Mouse (Mus musculus): ENCODE measurements at regions not wholly inside any gene's neighbourhood (a gene's known extent, or its start where the extent isn't known, plus 50 kb on each side); places are given as distances from the start of the nearest gene placed in this dataset.

DNA sequence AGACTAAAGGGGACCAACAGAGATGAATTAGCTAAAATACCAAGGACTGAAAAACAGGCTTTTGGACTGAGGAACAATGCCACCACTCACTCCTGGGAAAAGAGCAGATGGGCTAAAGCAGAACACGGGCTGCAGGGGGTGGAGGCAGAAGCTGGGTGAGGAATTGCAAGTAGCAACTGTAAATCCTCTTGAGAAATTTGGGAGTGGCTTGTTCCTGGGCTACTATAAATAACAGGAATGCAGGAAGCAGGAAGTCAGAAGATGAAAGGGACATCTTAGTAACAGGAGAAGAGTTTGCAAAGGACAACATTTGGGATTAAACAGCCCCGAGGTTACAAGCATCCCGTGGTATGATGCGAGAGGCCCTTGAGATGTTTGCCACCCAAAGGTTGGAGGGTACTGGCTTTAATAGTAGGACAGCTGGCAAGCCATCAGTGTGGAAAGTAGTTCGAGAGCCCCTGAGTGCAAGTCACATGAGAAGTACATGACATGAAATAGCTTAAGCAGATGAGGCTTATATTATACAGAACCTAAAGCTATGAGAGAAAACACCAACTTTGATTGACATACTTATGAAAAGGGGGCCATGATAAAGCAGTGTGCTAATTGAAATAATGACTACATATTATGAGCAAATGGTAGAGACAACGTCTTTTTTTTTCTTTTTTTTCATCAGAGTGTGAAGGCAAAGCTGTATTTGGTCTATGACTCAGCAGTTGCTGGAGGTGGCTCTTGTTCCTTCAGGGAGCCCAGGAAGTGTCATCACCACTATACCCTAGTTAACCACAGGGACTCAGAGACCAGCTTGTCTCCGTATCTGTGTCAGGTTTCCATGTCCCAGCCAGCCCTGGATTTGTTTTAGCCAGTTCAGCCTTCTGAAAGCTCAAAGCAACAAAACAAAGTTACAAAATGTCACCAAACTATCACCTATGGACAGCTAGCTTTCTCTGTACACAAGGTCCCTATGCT, 357.6 kb upstream of the Acvr2a start:
- TF ChIP-seq CTCF (IDR thresholded peaks at IDR 0.05; ENCODE audit: control insufficient read depth, insufficient read depth, low read length) = no peak
- WGBS = 42% methylated on average over 7 of the region's 7 CpGs
- Histone ChIP-seq H3K4me3 (replicated peaks; ENCODE audit: control insufficient read depth, low read depth, low read length) (no peak overlapping the region), H3K4me1 (ENCODE audit: control insufficient read depth, insufficient read depth, low read length) (no peaks in the 10 kb centered on the region), H3K27ac (ENCODE audit: control insufficient read depth, insufficient read depth, low read depth, low read length, poor library complexity) (no peak overlapping the region)

DNA sequence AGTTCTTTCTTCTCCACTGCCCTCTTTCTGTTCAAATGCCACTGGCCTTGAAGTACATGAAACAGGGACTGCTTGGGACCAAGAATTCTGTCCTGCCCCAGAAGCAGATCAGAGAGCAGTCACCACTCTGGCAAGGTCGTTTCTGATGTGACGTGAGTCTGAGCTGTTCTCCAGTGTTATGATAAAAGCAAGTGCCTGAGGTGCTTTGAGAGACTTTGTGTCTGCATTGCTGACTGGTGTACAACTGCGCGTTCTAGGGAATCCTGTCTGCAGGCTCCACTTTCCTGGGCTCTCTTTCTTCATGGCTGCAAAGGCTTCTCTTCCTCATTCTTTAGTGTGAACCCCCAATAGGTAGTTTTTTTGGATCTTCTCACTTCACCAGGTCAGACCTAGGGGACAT, 356.8 kb upstream of the Acvr2a start:
- TF ChIP-seq POLR2A (IDR thresholded peaks at IDR 0.05; ENCODE audit: borderline replicate concordance, control insufficient read depth, low read depth, low read length) (no peak), CTCF (IDR thresholded peaks at IDR 0.05; ENCODE audit: control insufficient read depth, insufficient read depth, low read length) (no peak)
- Histone ChIP-seq H3K27ac (ENCODE audit: control insufficient read depth, insufficient read depth, low read depth, low read length, poor library complexity) (no peak overlapping the region), H3K4me3 (replicated peaks; ENCODE audit: control insufficient read depth, low read depth, low read length) (no peak overlapping the region), H3K4me1 (ENCODE audit: control insufficient read depth, insufficient read depth, low read length) (no peaks in the 10 kb centered on the region)
- WGBS = 77% methylated on average over 4 of the region's 4 CpGs

DNA sequence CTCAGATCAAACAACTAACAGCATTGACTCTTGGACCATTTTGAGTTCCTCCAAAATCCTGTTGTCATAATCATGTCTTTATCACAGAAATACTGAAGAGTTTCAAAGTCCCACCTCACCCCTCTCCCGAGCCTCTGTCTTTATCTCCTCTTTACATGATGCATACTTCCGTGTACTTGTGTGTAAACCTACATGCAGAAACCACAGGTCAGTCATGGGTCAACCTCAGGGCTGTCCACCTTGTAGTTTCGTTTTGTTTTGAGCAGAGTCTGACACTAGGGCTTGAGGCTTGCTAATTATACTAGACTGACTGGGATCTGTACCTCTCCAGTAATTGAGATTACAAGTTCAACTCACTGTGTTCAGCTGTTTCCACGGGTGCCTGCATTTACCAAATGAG, 348.4 kb upstream of the Acvr2a start:
- Histone ChIP-seq H3K27ac (ENCODE audit: control insufficient read depth, insufficient read depth, low read depth, low read length, poor library complexity) (no peak overlapping the region), H3K4me1 (ENCODE audit: control insufficient read depth, insufficient read depth, low read length) (no peaks in the 10 kb centered on the region), H3K4me3 (replicated peaks; ENCODE audit: control insufficient read depth, low read depth, low read length) (no peak overlapping the region)
- TF ChIP-seq CTCF (IDR thresholded peaks at IDR 0.05; ENCODE audit: control insufficient read depth, insufficient read depth, low read length) (no peak), POLR2A (IDR thresholded peaks at IDR 0.05; ENCODE audit: borderline replicate concordance, control insufficient read depth, low read depth, low read length) (no peak)
- 70% methylated on average over 4 of the region's 4 CpGs for WGBS

- no peak overlapping the region for H3K27ac ChIP-seq (ENCODE audit: control insufficient read depth, insufficient read depth, low read depth, low read length, poor library complexity)
- no peaks in the 10 kb centered on the region for H3K4me1 ChIP-seq (ENCODE audit: control insufficient read depth, insufficient read depth, low read length)
- 44% methylated on average over 4 of the region's 4 CpGs for WGBS
- no peak overlapping the region for H3K4me3 ChIP-seq (replicated peaks; ENCODE audit: control insufficient read depth, low read depth, low read length)
- TF ChIP-seq CTCF (IDR thresholded peaks at IDR 0.05; ENCODE audit: control insufficient read depth, insufficient read depth, low read length) = no peak
- no peak for TF ChIP-seq POLR2A (IDR thresholded peaks at IDR 0.05; ENCODE audit: borderline replicate concordance, control insufficient read depth, low read depth, low read length)
Observed at GRCm38 (mm10) chr2:48468895-48469294, 345.0 kb upstream of the Acvr2a start.

DNA sequence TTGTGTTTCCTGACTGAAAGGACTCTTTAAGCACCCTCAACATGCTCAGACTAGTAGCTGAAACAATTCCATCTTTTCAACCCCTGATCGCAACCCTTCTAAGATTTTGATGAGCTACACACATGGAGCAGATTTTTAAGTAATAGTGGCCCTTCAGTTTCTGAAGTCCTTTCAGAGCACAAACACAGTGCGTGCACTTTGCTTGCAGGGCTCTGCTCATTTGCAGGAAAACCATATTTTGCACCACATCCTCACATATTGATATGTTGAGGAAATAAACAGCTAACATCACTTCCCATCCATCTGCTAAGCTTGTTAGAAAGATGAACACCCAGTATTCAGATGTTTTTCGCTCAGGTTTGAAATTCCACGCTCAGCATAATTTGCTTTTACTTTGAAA, 344.6 kb upstream of the Acvr2a start:
- H3K4me3 ChIP-seq (replicated peaks; ENCODE audit: control insufficient read depth, low read depth, low read length) = no peak overlapping the region
- WGBS = 33% methylated on average over 4 of the region's 4 CpGs
- H3K27ac ChIP-seq (ENCODE audit: control insufficient read depth, insufficient read depth, low read depth, low read length, poor library complexity) = no peak overlapping the region
- TF ChIP-seq POLR2A (IDR thresholded peaks at IDR 0.05; ENCODE audit: borderline replicate concordance, control insufficient read depth, low read depth, low read length) = no peak
- TF ChIP-seq CTCF (IDR thresholded peaks at IDR 0.05; ENCODE audit: control insufficient read depth, insufficient read depth, low read length) = no peak
- no peaks in the 10 kb centered on the region for H3K4me1 ChIP-seq (ENCODE audit: control insufficient read depth, insufficient read depth, low read length)

GRCm38 (mm10) chr2:48473102-48473501, 340.8 kb upstream of the Acvr2a start:
- Histone ChIP-seq H3K4me3 (replicated peaks; ENCODE audit: control insufficient read depth, low read depth, low read length) (no peak overlapping the region), H3K27ac (ENCODE audit: control insufficient read depth, insufficient read depth, low read depth, low read length, poor library complexity) (no peak overlapping the region), H3K4me1 (ENCODE audit: control insufficient read depth, insufficient read depth, low read length) (no peaks in the 10 kb centered on the region)
- TF ChIP-seq CTCF (IDR thresholded peaks at IDR 0.05; ENCODE audit: control insufficient read depth, insufficient read depth, low read length) (no peak), POLR2A (IDR thresholded peaks at IDR 0.05; ENCODE audit: borderline replicate concordance, control insufficient read depth, low read depth, low read length) (no peak)
- WGBS = 42% methylated on average over 3 of the region's 3 CpGs

- H3K27ac ChIP-seq (ENCODE audit: control insufficient read depth, insufficient read depth, low read depth, low read length, poor library complexity) = no peak overlapping the region
- 81% methylated on average over 4 of the region's 4 CpGs for WGBS
- H3K4me1 ChIP-seq (ENCODE audit: control insufficient read depth, insufficient read depth, low read length) = no peaks in the 10 kb centered on the region
- TF ChIP-seq POLR2A (IDR thresholded peaks at IDR 0.05; ENCODE audit: borderline replicate concordance, control insufficient read depth, low read depth, low read length) (no peak), CTCF (IDR thresholded peaks at IDR 0.05; ENCODE audit: control insufficient read depth, insufficient read depth, low read length) (no peak)
- no peak overlapping the region for H3K4me3 ChIP-seq (replicated peaks; ENCODE audit: control insufficient read depth, low read depth, low read length)
Observed at GRCm38 (mm10) chr2:48474642-48475041, 339.3 kb upstream of the Acvr2a start.

- Histone ChIP-seq H3K4me1 (ENCODE audit: control insufficient read depth, insufficient read depth, low read length) (no peaks in the 10 kb centered on the region), H3K4me3 (replicated peaks; ENCODE audit: control insufficient read depth, low read depth, low read length) (no peak overlapping the region), H3K27ac (ENCODE audit: control insufficient read depth, insufficient read depth, low read depth, low read length, poor library complexity) (no peak overlapping the region)
- 50% methylated on average over 3 of the region's 3 CpGs for WGBS
- TF ChIP-seq POLR2A (IDR thresholded peaks at IDR 0.05; ENCODE audit: borderline replicate concordance, control insufficient read depth, low read depth, low read length) = no peak
- TF ChIP-seq CTCF (IDR thresholded peaks at IDR 0.05; ENCODE audit: control insufficient read depth, insufficient read depth, low read length) = no peak
Observed at GRCm38 (mm10) chr2:48476777-48477176, 337.1 kb upstream of the Acvr2a start.
